Mouse (Mus musculus): ENCODE measurements around the gene Ngly1.

The Ngly1 gene

GRCm38 (mm10) chr14:16335835-16336417 is 86.8 kb downstream of the Ngly1 start:
- DNase-seq = no peak

- DNase-seq = no peak
Observed at GRCm38 (mm10) chr14:16347505-16347904, 98.4 kb downstream of the Ngly1 start.

GRCm38 (mm10) chr14:16359704-16360103 is 110.6 kb downstream of the Ngly1 start:
- no peak for DNase-seq

Measured in lung, postnatal 10 days (tissue).